Mouse (Mus musculus) forebrain, embryonic 10.5 days (tissue): ENCODE data around the gene Gpatch8. TPM values are rescaled to one million over a fixed set of nuclear protein-coding genes. Genes with fewer than 3 reads are reported as not detected.

Experiments
- DNase-seq: peaks from one replicate; pipeline ENCODE4 v3.0.0-alpha.2; 2017; ENCODE audit warnings: low spot score; ENCODE audit errors: extremely low spot score
- H3K27ac ChIP-seq: fragments of 300-500 bp; sonication (generic); 2 replicates; pipeline ENCODE4 v1.5.1; 2016; ENCODE audit warnings: mild to moderate bottlenecking
- H3K27me3 ChIP-seq: fragments of 300-500 bp; sonication (generic); 2 replicates; pipeline ENCODE4 v1.6.1; 2016; ENCODE audit warnings: mild to moderate bottlenecking; ENCODE audit not compliant: poor library complexity, severe bottlenecking
- H3K36me3 ChIP-seq: fragments of 300-500 bp; sonication (generic); replicated peaks from 2 replicates; pipeline ENCODE4 v1.6.1; 2016; ENCODE audit warnings: mild to moderate bottlenecking, moderate library complexity
- H3K4me1 ChIP-seq: fragments of 300-500 bp; sonication (generic); 2 replicates; pipeline ENCODE4 v1.6.1; 2016
- H3K4me3 ChIP-seq: fragments of 300-500 bp; sonication (generic); 2 replicates; pipeline ENCODE4 v1.5.1; 2016; ENCODE audit warnings: mild to moderate bottlenecking, moderate library complexity
- H3K9me3 ChIP-seq: fragments of 300-500 bp; sonication (generic); 2 replicates; pipeline ENCODE4 v1.6.1; 2016; ENCODE audit warnings: mild to moderate bottlenecking, moderate library complexity
- WGBS: fragments of 180-500 bp; shearing (Covaris S2); methylation state at CpG from one replicate; pipeline ENCODE4 v1.1.7; 2016; 5-methylcytosine and 5-hydroxymethylcytosine counted together
- polyA plus RNA-seq: library from polyadenylated mRNA; unstranded; fragments of >200 nt; fragmentation: Nextera tagmentation; extraction: Ambion mirVana; gene quantifications from 2 replicates; pipeline ENCODE4 v1.2.1, GENCODE M21; 2016

Gpatch8 gene
- polyA plus RNA-seq, 1 experiment from 2014 or later, result 58.7 TPM

DNA sequence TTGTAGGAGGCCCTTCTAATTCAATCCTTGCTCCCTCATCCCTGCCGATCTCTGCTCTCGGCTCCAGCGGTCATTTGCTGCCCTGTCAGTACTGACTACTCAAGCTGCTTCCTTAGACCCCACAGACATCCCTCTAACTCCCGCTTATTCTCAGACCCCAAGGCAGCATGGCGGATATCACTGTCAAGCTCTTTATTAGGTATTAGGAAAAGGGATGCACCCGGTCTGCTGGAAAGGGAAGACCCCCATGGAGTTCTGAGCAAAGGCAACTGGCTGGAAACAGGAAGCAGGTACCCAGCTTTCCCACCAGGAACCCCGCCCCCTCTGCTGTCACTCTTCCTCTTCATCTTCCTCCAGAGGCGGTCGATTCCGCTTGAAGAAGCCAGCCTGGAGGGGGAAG lies 103.1 kb downstream of the Gpatch8 start:
- no peak overlapping the region for H3K4me3 ChIP-seq
- 27% methylated on average over 10 of the region's 10 CpGs for WGBS
- H3K9me3 ChIP-seq, result no peaks in the 10 kb centered on the region
- H3K36me3 ChIP-seq, result no peaks in the 10 kb centered on the region
- peaks cover 46% of the 10 kb centered on the region for H3K4me1 ChIP-seq
- no peak overlapping the region for H3K27ac ChIP-seq
- DNase-seq, result no peak
- H3K27me3 ChIP-seq, result peaks cover 88% of the 10 kb centered on the region

DNA sequence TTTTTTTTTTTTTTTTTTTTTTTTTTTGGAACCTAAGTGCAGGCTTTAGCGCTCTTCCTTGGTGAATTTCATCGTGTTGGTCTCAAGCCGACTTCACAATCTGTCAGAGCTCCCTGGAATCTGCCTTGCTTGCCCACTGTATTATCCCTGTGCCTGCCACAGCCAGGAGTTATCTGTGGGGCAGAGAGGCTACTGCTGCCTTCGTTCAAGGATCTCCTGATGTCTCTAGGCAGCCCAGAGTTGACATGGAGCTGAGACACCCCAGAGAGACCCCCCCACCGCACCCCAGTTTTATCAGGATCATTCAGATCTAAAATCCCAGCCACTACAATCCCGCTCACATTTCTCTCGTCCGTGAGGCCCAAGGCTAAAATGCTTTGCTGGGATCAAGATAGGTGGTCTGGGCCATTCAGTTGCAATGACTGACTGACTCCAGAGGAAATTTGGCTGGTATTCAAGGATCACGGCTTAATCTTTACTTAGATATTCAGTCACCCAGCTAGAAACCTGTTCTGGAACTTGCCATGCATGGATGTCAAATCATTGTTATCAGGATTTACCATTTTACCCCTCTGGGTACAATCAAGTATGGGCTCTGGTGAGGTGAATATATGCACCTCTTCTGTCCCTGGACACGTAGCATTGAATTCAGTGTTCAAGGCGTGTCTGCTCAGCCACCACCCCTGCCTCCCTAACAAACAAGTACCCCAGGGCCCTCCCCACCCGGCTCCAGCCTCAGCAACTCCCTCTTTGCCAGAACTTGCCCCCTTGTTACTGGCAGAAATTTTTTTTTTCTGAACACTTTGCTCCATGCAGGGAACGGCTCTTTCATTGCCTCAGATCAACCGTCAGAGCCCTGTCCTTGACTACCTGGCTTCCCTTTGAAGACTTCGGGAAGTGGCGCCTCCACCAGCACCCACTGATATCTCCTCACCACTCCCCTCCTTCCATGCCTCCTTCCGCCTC lies 106.9 kb downstream of the Gpatch8 start:
- Histone ChIP-seq H3K9me3 (no peaks in the 10 kb centered on the region), H3K27ac (no peak overlapping the region), H3K4me3 (no peak overlapping the region), H3K27me3 (peaks cover 75% of the 10 kb centered on the region), H3K4me1 (peaks cover 58% of the 10 kb centered on the region), H3K36me3 (no peaks in the 10 kb centered on the region)
- no peak for DNase-seq
- whole genome bisulfite sequencing, result 48% methylated on average over 17 of the region's 17 CpGs

DNA sequence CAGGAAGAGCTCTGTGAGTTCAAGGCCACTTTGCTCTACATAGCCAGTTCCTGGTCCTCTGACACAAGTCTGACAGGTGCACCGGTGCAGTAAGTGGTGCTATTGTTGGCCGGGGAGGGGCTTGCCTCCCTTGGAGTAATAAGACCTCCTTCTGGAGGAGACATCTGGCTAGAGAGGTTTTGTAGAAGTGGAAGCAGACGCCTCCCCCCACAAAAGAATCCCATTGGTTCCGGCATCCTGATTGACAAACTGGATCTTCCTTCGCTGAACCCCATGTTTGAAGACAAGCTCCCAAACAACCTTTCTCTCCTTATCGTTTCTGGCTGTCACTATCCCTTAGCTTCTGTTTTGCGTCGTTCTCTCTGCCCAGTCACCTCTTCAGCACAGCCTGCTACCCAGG lies 107.9 kb downstream of the Gpatch8 start:
- Histone ChIP-seq H3K36me3 (peaks cover 9% of the 10 kb centered on the region), H3K4me1 (peaks cover 63% of the 10 kb centered on the region), H3K4me3 (peak overlapping the region; percentile 98; the same call in 1 of the 2 replicates), H3K27me3 (peaks cover 65% of the 10 kb centered on the region), H3K27ac (no peak overlapping the region), H3K9me3 (no peaks in the 10 kb centered on the region)
- 15% methylated on average over 8 of the region's 8 CpGs for WGBS
- DNase-seq, result no peak

DNA sequence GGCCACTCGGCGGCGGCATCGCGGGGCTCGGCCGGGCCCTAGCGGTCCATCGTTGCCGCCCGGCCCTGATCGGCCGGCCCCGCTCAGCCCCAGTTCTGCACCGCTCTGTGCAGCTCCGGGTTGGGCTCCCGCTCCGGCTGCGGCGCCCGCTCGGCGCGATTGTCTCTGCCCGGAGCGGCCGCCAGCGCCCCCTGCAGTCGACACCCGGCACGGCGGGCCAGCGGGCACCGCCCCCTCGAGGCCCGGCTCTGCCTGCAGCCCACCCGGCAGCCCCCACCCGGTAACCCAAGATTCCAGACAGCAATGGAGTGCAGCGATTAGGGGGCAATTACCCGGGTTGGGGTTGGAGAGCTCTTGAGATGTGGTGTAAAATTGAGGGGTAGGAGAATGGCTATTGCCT lies 108.7 kb downstream of the Gpatch8 start, which contains the start of gene Fam171a2:
TSS of gene Fam171a2 (minus strand) at position 186 of the 400 bp plus-strand sequence.
- Histone ChIP-seq H3K4me1 (peaks cover 57% of the 10 kb centered on the region), H3K4me3 (peak within 1 kb of the TSS; percentile 98), H3K36me3 (peaks cover 16% of the 10 kb centered on the region), H3K9me3 (no peaks in the 10 kb centered on the region), H3K27ac (peak within 1 kb of the TSS; percentile 97), H3K27me3 (peaks cover 57% of the 10 kb centered on the region)
- under 1% methylated on average over 40 of the region's 40 CpGs for WGBS
- peak; percentile 87 for DNase-seq

DNA sequence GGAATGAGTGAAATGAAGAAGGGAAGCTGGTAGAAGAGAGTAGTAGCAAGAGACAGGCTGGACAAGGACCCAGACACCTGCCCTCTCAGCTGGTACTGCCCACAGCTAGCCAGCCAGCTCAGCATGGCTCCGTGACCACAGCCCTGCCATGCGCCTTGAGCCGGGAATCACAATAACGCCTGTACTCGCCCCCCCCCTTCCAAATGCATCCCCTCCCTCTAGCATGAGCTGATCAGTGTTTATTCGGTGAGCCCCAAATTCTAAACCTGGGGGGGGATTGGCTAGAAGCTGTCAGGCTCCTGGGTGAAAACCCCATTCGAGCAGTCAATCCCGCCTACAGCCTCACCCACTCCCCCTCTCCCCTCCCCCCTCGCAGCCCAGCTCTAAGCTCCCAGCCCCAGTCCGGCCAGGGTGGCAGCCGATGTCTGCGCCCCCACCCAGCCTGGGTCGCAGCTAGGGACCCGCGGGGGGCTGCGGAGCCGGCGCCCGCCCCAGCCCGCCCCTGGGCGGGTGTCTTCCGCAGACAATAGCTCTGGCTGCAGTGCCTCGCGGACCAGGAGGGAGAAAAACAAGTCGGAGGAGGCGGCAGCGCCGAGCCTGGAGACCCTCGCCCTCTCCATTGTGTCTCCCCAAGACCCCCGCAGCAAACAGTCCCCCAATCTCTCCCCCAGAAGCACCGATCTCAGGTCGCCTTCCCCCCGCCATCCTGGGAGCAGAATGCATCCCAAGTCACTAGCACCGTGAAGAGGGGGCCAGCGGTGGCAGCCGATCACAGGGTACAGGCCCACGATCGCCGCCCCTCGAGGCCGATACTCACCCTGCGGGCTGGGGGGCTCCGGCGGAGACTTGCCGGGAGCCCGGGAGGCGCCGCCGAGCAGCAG lies 109.4 kb downstream of the Gpatch8 start:
- peak overlapping the region; percentile 97 for H3K27ac ChIP-seq
- H3K27me3 ChIP-seq, result peaks cover 50% of the 10 kb centered on the region
- peaks cover 23% of the 10 kb centered on the region for H3K36me3 ChIP-seq
- H3K4me1 ChIP-seq, result peaks cover 57% of the 10 kb centered on the region
- H3K4me3 ChIP-seq, result peak overlapping the region; percentile 98
- DNase-seq, result peak; percentile 74
- WGBS, result under 1% methylated on average over 49 of the region's 49 CpGs
- H3K9me3 ChIP-seq, result no peaks in the 10 kb centered on the region

DNA sequence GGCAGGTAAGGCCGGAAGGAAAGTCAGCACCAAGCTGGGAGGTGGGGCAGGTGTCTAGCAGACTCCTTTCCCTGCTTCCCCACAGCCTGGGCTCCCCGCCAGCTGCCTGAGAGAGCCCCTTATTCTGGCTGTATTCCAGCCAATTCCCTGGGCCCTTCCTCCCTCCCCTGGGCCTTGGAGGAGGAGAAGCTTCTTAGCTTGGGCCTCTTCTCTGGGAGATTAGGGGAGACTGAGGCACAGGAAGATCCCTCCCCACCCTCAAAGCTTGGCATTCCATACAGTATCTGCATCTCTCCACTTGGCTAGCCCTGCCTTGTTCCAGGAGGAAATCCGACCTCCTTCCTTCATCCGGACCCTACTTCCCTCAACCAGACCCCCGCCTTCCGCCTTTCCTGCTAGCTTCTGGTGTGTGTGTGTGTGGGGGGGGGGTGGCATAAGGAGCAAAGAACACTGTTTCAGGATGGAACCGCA lies 110.3 kb downstream of the Gpatch8 start:
- H3K4me3 ChIP-seq, result peak overlapping the region; percentile 98
- 22% methylated on average over 7 of the region's 7 CpGs for WGBS
- H3K27ac ChIP-seq, result peak overlapping the region; percentile 97
- H3K36me3 ChIP-seq, result peaks cover 32% of the 10 kb centered on the region
- H3K9me3 ChIP-seq, result no peaks in the 10 kb centered on the region
- peaks cover 46% of the 10 kb centered on the region for H3K27me3 ChIP-seq
- DNase-seq, result no peak
- peaks cover 57% of the 10 kb centered on the region for H3K4me1 ChIP-seq

DNA sequence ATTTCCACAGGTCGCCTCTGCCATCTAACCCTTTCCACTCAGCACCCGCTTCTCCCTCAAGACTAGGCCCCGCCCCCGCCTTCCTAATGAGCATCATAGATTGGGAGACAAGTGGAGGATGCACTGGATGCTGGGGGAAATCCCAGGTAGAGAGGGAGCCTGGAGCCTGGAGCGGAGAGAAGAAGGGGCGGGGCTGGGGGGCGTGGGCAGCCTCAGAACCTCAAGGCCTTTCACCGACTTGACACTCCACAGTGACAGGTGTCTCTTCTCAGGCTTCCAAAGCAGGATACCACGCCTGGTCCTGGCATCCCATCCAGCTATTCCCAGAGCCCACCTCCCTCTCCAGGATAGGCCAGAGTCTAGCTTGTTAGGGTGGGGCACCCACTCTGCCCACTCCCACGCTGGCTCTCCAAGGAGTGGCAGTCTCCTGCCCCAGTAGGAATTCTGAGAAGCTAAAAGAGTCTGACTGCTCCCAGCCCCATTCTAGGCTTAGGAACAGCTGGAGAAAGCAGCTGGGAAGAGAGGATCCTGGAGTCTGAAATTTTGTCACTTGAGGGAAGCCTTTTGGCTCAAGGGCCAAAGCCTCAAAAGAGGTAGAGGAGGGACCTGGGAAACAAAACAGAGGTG lies 110.8 kb downstream of the Gpatch8 start:
- peaks cover 37% of the 10 kb centered on the region for H3K36me3 ChIP-seq
- no peaks in the 10 kb centered on the region for H3K9me3 ChIP-seq
- H3K27ac ChIP-seq, result no peak overlapping the region; the same call in 1 of the 2 replicates
- peaks cover 45% of the 10 kb centered on the region for H3K27me3 ChIP-seq
- DNase-seq, result no peak
- peak overlapping the region; percentile 98 for H3K4me3 ChIP-seq
- 15% methylated on average over 10 of the region's 10 CpGs for WGBS
- H3K4me1 ChIP-seq, result peaks cover 57% of the 10 kb centered on the region

DNA sequence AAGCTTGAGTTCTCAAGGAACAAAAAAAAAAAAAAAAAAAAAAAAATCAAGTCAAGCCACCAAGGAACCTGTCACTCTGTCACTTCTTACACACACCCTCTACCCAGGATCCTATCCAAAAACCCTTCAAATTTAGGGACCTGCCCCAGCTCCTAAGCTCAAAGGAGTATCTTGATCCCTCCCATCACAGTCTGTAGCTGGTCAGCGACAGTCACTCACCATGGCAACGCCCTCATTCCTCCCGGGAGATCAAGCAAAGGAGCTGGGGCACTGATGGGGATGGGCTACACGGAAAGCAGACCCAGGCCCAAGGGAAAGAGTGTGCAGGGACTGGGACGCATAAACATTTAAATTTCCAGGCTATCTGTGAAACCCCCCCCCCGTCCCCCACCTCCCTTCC lies 111.4 kb downstream of the Gpatch8 start:
- no peak for DNase-seq
- 6% methylated on average over 6 of the region's 6 CpGs for WGBS
- Histone ChIP-seq H3K36me3 (peaks cover 43% of the 10 kb centered on the region), H3K4me3 (peak overlapping the region; percentile 98), H3K9me3 (no peaks in the 10 kb centered on the region), H3K4me1 (peaks cover 57% of the 10 kb centered on the region), H3K27ac (no peak overlapping the region), H3K27me3 (peaks cover 45% of the 10 kb centered on the region)

DNA sequence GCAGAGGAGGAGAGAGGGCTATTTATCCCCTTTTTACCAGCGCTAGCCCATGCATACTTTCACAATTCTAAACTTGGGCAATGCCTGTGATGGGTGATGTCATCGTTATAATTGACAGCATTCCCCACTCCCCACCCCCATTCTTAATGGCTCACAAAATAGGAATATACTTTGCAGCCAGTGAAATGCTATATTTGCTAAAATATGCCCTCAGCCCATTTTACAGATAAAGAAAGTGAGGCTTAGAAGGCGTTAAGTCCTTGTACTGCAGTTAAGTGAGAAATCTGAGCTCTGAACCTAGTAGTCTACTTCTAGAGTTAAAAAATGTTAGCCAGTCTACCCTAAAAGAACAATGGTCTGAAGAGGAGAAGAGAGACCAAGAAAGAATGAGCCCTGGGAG lies 111.9 kb downstream of the Gpatch8 start:
- peaks cover 45% of the 10 kb centered on the region for H3K27me3 ChIP-seq
- DNase-seq, result no peak
- H3K27ac ChIP-seq, result no peak overlapping the region
- 80% methylated on average over 3 of the region's 3 CpGs for WGBS
- H3K4me1 ChIP-seq, result peaks cover 57% of the 10 kb centered on the region
- H3K36me3 ChIP-seq, result peaks cover 48% of the 10 kb centered on the region
- peak overlapping the region; percentile 12; the same call in 1 of the 2 replicates for H3K4me3 ChIP-seq
- H3K9me3 ChIP-seq, result no peaks in the 10 kb centered on the region

DNA sequence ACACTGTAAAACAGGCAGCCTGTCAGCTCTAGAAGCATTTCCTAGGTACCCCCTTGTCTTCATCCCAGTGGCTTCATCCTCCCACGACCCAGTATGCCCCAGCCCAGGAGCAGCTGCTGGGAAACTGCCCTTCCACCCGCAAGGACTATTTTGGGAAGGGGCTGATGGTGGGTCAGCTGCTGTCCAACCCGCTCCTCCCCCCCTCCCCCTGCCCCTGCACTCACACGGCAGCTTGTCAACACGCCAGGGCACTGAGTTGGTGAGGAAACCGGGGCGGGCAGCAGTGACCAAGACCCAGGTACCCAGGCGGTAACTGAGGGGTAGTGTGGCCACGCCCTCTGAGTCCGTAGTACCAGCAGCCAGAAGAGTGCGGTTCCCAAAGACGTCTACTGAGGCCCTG lies 112.5 kb downstream of the Gpatch8 start:
- Histone ChIP-seq H3K27me3 (peaks cover 45% of the 10 kb centered on the region), H3K4me1 (peaks cover 58% of the 10 kb centered on the region), H3K4me3 (peak overlapping the region; percentile 12; the same call in 1 of the 2 replicates), H3K27ac (no peak overlapping the region), H3K9me3 (no peaks in the 10 kb centered on the region), H3K36me3 (peaks cover 54% of the 10 kb centered on the region)
- no peak for DNase-seq
- WGBS, result 72% methylated on average over 12 of the region's 12 CpGs

DNA sequence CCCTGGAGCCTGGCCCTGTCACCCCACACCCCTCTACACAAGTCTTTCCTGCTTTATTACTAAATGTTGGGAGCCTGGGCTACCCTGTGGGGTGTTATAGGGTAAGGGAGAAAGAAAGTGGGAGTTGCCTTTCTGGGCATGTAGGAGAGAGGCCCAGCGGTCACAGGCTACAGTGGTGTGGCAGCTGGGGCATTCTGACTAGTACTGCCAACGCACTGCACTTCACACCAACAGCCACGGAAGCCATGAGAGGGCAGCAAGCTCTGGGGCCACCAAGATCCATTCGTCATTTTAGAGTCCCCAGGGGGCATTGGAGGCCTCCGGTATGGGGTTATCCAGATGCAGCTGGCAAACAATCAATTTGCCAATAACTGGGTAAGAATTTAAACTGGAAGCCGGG lies 114.1 kb downstream of the Gpatch8 start:
- peaks cover 58% of the 10 kb centered on the region for H3K4me1 ChIP-seq
- H3K9me3 ChIP-seq, result no peaks in the 10 kb centered on the region
- no peak overlapping the region for H3K4me3 ChIP-seq
- peaks cover 70% of the 10 kb centered on the region for H3K36me3 ChIP-seq
- no peak for DNase-seq
- H3K27ac ChIP-seq, result no peak overlapping the region
- peaks cover 50% of the 10 kb centered on the region for H3K27me3 ChIP-seq
- 95% methylated on average over 6 of the region's 6 CpGs for WGBS

DNA sequence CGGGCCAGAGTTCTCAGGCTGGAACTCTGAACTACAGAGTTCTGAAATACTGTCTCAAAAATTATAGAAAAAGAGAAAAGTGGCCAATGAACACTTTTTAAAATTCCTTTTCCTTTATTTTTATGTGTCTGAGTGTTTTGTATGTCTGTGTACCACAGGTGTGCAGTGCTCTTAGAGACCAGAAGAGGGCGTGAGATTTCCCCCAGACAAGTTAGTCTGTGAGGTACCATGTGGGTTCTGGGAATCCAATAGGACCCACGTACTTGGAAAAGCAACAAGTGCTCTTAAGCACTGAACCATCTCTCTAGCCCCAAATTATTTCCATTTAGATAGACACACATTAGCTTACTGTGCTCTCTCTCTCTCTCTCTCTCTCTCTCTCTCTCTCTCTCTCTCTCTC lies 114.8 kb downstream of the Gpatch8 start:
- Histone ChIP-seq H3K4me3 (no peak overlapping the region), H3K9me3 (no peaks in the 10 kb centered on the region), H3K4me1 (peaks cover 56% of the 10 kb centered on the region), H3K27me3 (peaks cover 56% of the 10 kb centered on the region), H3K36me3 (peaks cover 76% of the 10 kb centered on the region), H3K27ac (no peak overlapping the region)
- DNase-seq, result no peak
- 85% methylated on average over 3 of the region's 3 CpGs for WGBS
